Mouse (Mus musculus) liver, adult (tissue): ENCODE data around the gene Mpi.

Experiments used
- GATA4 ChIP-seq: IDR thresholded peaks from 2 replicates; pipeline ENCODE4 v1.6.1; 2014; ENCODE audit warnings: mild to moderate bottlenecking, low read length; ENCODE audit not compliant: insufficient replicate concordance

Mpi gene

DNA sequence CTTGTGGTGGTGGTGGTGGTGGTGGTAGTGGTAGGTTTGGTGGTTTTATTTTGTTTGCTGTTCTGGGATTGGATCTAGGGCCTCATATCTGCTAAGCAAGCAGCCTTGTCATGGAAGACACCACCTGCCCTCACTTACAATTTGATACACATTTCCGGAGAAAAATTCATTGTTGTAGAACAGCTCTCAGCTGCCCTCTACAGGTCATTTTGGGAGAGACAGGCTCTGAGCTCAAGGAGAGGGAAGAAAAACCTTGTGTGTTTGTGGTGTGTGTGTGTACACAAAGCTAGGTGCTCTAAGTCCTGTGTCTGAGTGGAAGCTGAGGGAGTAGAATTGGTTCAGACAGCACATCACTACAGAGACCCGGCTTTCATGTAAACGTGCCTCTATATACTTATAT, 35.5 kb downstream of the Mpi start:
- TF ChIP-seq GATA4: no peak

GRCm38 (mm10) chr9:57510577-57510976, 42.0 kb downstream of the Mpi start:
- TF ChIP-seq GATA4: no peak

DNA sequence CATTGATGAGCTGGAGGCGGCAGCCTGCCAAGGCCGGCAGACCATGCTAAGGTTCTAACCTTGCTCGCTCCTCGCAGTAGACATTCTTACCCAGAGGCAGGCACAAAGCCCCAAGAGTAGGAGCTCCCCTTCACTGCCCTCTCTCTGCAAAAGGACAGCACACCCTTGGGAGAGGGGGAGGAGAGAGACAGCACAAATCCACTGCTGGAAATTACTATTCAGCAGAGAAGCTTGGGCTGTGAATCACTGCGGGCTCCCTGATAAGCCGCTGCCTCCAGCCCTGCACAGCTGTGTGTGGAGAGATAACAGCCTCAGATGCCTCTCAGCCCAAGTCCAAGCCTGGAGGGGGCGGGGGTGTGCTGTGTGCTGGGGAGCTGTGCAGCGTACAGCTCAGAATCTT, 46.9 kb downstream of the Mpi start:
- peak; percentile 78; the same call in 1 of the 2 replicates for TF ChIP-seq GATA4

DNA sequence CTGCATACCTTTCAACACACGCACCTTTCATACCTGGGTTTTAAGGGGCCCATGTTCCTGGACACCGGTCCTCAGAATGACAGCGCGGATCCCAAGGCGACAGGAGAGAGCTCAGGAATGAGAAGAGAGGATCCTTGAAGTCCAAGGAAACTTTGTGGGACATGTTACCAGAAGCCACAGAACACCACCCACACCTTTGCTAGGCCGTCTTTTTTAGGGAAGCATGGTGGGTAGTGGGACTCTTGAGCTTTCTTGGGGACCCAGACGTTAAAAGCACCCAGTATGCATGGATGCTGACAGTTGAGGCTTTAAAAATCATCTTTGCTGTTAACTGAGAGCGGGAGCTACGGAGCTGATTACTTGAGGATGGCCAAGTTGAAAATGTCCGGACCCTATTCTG, 47.7 kb downstream of the Mpi start:
- TF ChIP-seq GATA4: no peak

GRCm38 (mm10) chr9:57504381-57504700, 48.2 kb downstream of the Mpi start:
- no peak for TF ChIP-seq GATA4

- TF ChIP-seq GATA4: no peak
These were observed 48.8 kb downstream of the Mpi start, which contains the start of gene Rpp25 for GRCm38 (mm10) chr9:57503622-57504380. Rpp25 (plus strand) TSS chr9:57504026.

- no peak for TF ChIP-seq GATA4
These were observed 49.5 kb downstream of the Mpi start for GRCm38 (mm10) chr9:57502911-57503621.

DNA sequence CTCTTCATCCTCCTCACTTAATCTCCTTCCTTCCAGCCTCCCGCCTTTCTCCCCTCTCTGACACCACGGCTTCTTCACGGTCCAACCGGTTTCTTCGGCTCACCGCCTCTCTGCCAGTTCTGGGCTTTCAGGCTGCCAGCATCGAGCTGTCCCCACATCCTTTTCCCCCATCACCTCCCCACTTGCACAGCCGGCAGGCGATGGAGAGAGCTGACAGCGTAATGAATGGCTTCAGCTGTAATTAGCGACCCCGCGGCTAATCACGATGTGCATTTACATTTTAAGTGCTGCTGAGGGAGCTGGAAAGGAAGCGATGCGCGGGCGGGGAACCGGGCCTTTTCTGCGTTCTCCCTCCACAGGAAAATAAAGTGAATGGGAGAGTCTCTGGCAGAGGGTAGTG, 50.7 kb downstream of the Mpi start:
- TF ChIP-seq GATA4: no peak

DNA sequence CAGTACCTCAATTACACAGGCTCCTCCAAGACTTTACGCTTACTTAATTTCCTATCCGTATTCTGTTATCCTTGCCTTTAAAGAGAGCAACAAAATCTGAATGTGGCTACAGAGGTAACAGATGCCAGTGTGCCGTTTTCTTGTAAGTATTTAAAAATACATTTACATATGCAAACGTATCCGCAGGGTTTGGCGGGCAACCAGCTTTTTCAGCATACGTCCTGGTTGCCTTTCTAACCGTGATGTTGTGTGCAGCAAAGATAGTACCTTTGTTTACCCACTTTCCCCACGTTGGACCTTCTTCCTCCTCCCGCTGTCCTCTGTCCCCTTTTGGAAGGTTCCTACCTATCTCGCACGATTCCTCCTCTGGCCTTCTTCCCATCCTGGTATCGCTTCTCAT, 51.1 kb downstream of the Mpi start:
- no peak for TF ChIP-seq GATA4

DNA sequence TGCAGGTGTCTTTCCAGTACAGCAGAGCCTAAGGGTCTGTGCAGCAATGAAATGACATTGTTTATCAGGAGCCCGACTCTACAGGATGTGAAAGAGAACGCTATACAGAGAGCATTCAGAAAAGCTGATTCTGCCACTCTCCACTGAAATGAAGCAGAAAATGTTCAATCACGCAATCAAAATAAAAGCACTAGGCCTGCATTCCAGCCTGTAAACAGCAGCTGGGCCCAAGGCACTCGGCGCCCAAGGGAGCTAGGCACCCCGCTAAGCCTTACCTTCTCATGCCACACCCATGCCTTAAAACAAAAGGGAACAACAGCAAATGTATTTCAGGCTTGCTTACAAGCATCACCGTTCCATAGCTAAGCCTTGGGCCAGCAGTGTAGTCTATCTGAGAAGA, 54.0 kb downstream of the Mpi start:
- no peak for TF ChIP-seq GATA4

DNA sequence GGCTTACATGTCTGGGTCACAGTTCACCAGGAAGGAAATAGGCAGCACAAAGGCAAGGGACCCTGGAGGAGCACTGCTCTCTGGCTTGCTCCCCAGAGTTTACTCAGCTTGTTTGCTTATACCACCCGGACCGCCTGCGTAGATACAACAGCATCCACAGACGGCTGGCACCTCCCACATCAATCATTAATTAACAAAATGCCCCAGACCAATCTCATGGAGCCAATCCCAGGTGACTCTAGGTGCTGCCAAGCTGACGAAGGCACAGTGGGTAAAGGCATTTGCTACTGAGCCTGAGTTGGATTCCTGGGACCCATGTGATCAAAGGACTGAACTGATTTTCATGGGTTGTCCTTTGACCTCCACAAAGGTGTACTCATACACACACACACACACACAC, 55.3 kb downstream of the Mpi start:
- no peak for TF ChIP-seq GATA4

GRCm38 (mm10) chr9:57494970-57495369, 57.6 kb downstream of the Mpi start:
- no peak for TF ChIP-seq GATA4
